Mouse (Mus musculus) neural tube, embryonic 12.5 days (tissue): ENCODE data around the gene Zswim7. TPM values are rescaled to one million over a fixed set of nuclear protein-coding genes. Genes with fewer than 3 reads are reported as not detected.
A peak's percentile ranks its signal among the peaks of the same experiment; 100 is the strongest.
"Not testable (repeated sequence)": the region's sequence is repeated elsewhere in the genome, so short reads cannot be mapped to it uniquely, and the experiment has no call there.

ENCODE experiments used
- ATAC-seq: fragments of 200-750 bp; cut with Nextera tagmentation; 2 replicates; pipeline ENCODE4 v1.8.0; 2017; ENCODE audit warnings: low read depth, mild to moderate bottlenecking, moderate TSS enrichment, moderate library complexity; ENCODE audit not compliant: low FRiP score
- H3K27ac ChIP-seq: fragments of 300-500 bp; sonication (generic); 2 replicates; pipeline ENCODE4 v1.5.1; 2016
- H3K27me3 ChIP-seq: fragments of 300-500 bp; sonication (generic); replicated peaks from 2 replicates; pipeline ENCODE4 v1.6.1; 2016; ENCODE audit warnings: mild to moderate bottlenecking
- H3K36me3 ChIP-seq: fragments of 300-500 bp; sonication (generic); 2 replicates; pipeline ENCODE4 v1.6.1; 2016; ENCODE audit warnings: mild to moderate bottlenecking
- H3K4me1 ChIP-seq: fragments of 300-500 bp; sonication (generic); 2 replicates; pipeline ENCODE4 v1.6.1; 2016
- H3K4me2 ChIP-seq: fragments of 300-500 bp; sonication (generic); replicated peaks from 2 replicates; pipeline ENCODE4 v1.6.1; 2016; ENCODE audit warnings: mild to moderate bottlenecking
- H3K4me3 ChIP-seq: fragments of 300-500 bp; sonication (generic); 2 replicates; pipeline ENCODE4 v1.5.1; 2016
- H3K9ac ChIP-seq: fragments of 300-500 bp; sonication (generic); 2 replicates; pipeline ENCODE4 v1.6.1; 2016; ENCODE audit warnings: mild to moderate bottlenecking
- H3K9me3 ChIP-seq: fragments of 300-500 bp; sonication (generic); 2 replicates; pipeline ENCODE4 v1.6.1; 2016; ENCODE audit warnings: mild to moderate bottlenecking
- WGBS: fragments of 180-500 bp; shearing (Covaris S2); methylation state at CpG from one replicate; pipeline ENCODE4 v1.1.7; 2016; 5-methylcytosine and 5-hydroxymethylcytosine counted together
- polyA plus RNA-seq: library from polyadenylated mRNA; unstranded; fragments of >200 nt; fragmentation: Nextera tagmentation; extraction: Ambion mirVana; gene quantifications from 2 replicates; pipeline ENCODE4 v1.2.1, GENCODE M21; 2016

Gene Zswim7
- 17.3 and 17.9 TPM in 2 replicates for polyA plus RNA-seq

- Histone ChIP-seq H3K36me3 (peaks cover 14% of the 10 kb centered on the region; the same call in 1 of the 2 replicates), H3K4me1 (peaks cover 4% of the 10 kb centered on the region), H3K9ac (peak within 1 kb of the TSS; percentile 87), H3K27ac (peak within 1 kb of the TSS; percentile 74), H3K27me3 (no peaks in the 10 kb centered on the region), H3K4me3 (peak within 1 kb of the TSS; percentile 96), H3K4me2 (peak within 1 kb of the TSS; percentile 81), H3K9me3 (no peaks in the 10 kb centered on the region)
- under 1% methylated on average over 68 of the region's 68 CpGs for WGBS
- peak; percentile 95 for ATAC-seq
Measured at GRCm38 (mm10) chr11:62280675-62281600, at the start of gene Zswim7, which contains the start of gene Ttc19. Gene Zswim7, minus strand, starts transcription at chr11:62281375. Gene Ttc19, plus strand, starts transcription at chr11:62281473.

DNA sequence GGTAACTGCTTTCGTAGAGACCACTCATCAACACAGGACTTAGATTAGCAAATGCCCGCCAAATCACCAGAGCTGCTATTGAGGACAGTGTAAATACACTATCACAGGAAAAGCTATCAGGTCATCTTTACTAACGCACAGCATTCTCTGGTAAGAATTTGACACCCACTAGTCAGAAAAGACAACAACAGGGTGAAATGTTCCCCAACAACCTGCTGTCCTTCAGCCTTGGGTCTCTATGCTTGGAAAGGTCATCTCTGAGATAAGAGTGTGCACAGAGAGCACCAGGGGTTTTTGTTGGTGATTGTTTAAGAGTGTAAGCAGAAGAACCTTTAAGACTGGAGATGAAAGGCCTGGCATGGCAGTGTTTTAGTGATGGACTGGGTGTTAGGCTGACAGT lies 42.5 kb upstream of the Zswim7 start:
- H3K9ac ChIP-seq, result no peak overlapping the region
- WGBS, result 92% methylated on average over 3 of the region's 3 CpGs
- no peaks in the 10 kb centered on the region for H3K4me1 ChIP-seq
- ATAC-seq, result no peak
- H3K27ac ChIP-seq, result no peak overlapping the region
- H3K27me3 ChIP-seq, result no peaks in the 10 kb centered on the region
- no peak overlapping the region for H3K4me2 ChIP-seq
- H3K4me3 ChIP-seq, result no peak overlapping the region
- H3K36me3 ChIP-seq, result peaks cover 78% of the 10 kb centered on the region
- H3K9me3 ChIP-seq, result no peaks in the 10 kb centered on the region

GRCm38 (mm10) chr11:62320097-62320496 lies 38.9 kb upstream of the Zswim7 start:
- Histone ChIP-seq H3K27me3 (no peaks in the 10 kb centered on the region), H3K4me3 (no peak overlapping the region), H3K36me3 (peaks cover 83% of the 10 kb centered on the region), H3K4me1 (no peaks in the 10 kb centered on the region), H3K27ac (no peak overlapping the region), H3K4me2 (no peak overlapping the region), H3K9me3 (no peaks in the 10 kb centered on the region), H3K9ac (no peak overlapping the region)
- WGBS, result 88% methylated on average over 3 of the region's 3 CpGs
- ATAC-seq, result no peak

- H3K27ac ChIP-seq, result no peak overlapping the region
- 88% methylated on average over 11 of the region's 11 CpGs for WGBS
- H3K9ac ChIP-seq, result no peak overlapping the region
- H3K4me2 ChIP-seq, result no peak overlapping the region
- no peaks in the 10 kb centered on the region for H3K9me3 ChIP-seq
- peaks cover 91% of the 10 kb centered on the region for H3K36me3 ChIP-seq
- H3K4me1 ChIP-seq, result no peaks in the 10 kb centered on the region
- H3K4me3 ChIP-seq, result no peak overlapping the region
- ATAC-seq, result no peak
- no peaks in the 10 kb centered on the region for H3K27me3 ChIP-seq
Measured at GRCm38 (mm10) chr11:62317746-62318145, 36.6 kb upstream of the Zswim7 start.

DNA sequence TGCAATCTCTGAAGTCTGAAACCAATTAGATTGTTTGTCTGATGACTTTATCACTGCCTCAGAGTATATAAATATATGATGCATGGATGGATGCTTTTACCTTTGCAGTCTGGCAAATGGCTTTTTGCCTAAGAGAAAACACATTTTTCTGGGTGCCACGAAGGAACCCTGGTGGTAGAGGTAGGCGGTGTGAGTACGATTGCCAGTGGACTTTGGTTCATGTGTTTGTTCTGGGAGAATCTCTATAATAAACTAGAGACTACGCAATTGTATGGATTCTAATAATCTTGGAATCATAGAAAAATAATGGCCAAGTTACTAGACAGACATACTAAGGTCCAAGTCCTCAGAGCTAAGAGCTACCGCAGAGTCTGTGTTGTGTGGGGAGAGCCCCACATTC lies 33.8 kb upstream of the Zswim7 start:
- Histone ChIP-seq H3K9ac (no peak overlapping the region), H3K36me3 (peaks cover 83% of the 10 kb centered on the region), H3K4me3 (no peak overlapping the region), H3K4me1 (no peaks in the 10 kb centered on the region), H3K9me3 (no peaks in the 10 kb centered on the region), H3K4me2 (no peak overlapping the region), H3K27me3 (no peaks in the 10 kb centered on the region), H3K27ac (no peak overlapping the region)
- WGBS, result 95% methylated on average over 5 of the region's 5 CpGs
- ATAC-seq, result no peak

DNA sequence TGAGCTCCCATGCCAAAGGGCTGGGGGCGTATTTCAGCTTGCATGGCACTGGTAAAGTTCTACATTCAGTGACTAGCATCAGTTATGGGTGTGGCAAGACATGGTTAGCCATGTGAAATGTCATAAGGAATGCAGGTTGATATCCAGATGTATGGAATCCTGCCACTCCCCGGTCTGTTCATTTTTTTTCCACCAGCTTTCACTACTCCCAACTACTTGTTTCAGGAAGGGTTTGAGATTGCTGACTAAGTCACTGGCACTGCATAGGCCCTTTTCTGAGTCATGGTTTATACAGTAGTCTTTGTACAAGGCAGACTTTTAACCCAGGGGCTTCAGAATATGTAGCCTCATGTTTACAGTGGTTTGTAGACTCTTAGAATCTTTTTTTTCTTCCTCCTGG lies 28.1 kb upstream of the Zswim7 start:
- Histone ChIP-seq H3K4me2 (no peak overlapping the region), H3K27ac (no peak overlapping the region), H3K9me3 (no peaks in the 10 kb centered on the region), H3K4me3 (no peak overlapping the region), H3K27me3 (no peaks in the 10 kb centered on the region), H3K4me1 (no peaks in the 10 kb centered on the region), H3K36me3 (peaks cover 56% of the 10 kb centered on the region), H3K9ac (no peak overlapping the region)
- WGBS, result 98% methylated on average over 2 of the region's 2 CpGs
- no peak for ATAC-seq

DNA sequence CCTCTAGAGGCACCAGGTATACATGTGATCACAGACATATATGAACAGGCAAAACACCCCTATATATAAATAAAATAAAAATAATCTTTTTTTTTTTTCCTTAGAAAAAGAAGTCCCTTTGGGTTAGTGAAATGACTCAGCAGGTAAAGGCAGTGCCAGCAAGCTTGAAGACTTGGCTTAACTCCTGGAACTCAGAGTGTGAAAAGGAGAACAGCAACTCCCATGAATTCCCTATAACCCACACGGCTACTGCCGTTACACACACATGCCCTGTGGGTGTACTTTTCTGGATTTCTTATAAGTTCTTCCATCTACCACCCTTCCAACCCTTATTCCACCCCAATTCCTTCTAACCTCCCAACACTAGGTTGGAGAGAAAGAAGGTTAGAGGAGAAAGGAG lies 24.7 kb upstream of the Zswim7 start:
- Histone ChIP-seq H3K36me3 (peaks cover 28% of the 10 kb centered on the region), H3K4me2 (no peak overlapping the region), H3K4me3 (no peak overlapping the region), H3K27ac (no peak overlapping the region), H3K9ac (no peak overlapping the region), H3K4me1 (peaks cover 6% of the 10 kb centered on the region; the same call in 1 of the 2 replicates), H3K27me3 (no peaks in the 10 kb centered on the region), H3K9me3 (no peaks in the 10 kb centered on the region)
- 96% methylated on average over 2 of the region's 2 CpGs for WGBS
- ATAC-seq, result no peak

GRCm38 (mm10) chr11:62298883-62299282 lies 17.7 kb upstream of the Zswim7 start:
- no peak for ATAC-seq
- Histone ChIP-seq H3K4me3 (no peak overlapping the region), H3K4me2 (no peak overlapping the region), H3K27me3 (no peaks in the 10 kb centered on the region), H3K9me3 (no peaks in the 10 kb centered on the region), H3K4me1 (peaks cover 6% of the 10 kb centered on the region; the same call in 1 of the 2 replicates), H3K27ac (no peak overlapping the region), H3K9ac (no peak overlapping the region), H3K36me3 (peaks cover 26% of the 10 kb centered on the region; the same call in 1 of the 2 replicates)
- 86% methylated on average over 6 of the region's 6 CpGs for WGBS

GRCm38 (mm10) chr11:62294121-62294520 lies 12.9 kb upstream of the Zswim7 start:
- peaks cover 40% of the 10 kb centered on the region for H3K36me3 ChIP-seq

GRCm38 (mm10) chr11:62287700-62288099 lies 6.5 kb upstream of the Zswim7 start:
- H3K36me3 ChIP-seq, result peaks cover 49% of the 10 kb centered on the region
- WGBS, result 84% methylated on average over 1 of the region's 1 CpGs

More at GRCm38 (mm10) chr11:62294121-62294520, 12.9 kb upstream of the Zswim7 start:
- H3K27me3 ChIP-seq, result no peaks in the 10 kb centered on the region
- WGBS, result 84% methylated on average over 2 of the region's 2 CpGs
- no peak overlapping the region for H3K27ac ChIP-seq
- no peak overlapping the region for H3K4me3 ChIP-seq
- no peaks in the 10 kb centered on the region for H3K9me3 ChIP-seq
- H3K4me1 ChIP-seq, result no peaks in the 10 kb centered on the region
- H3K4me2 ChIP-seq, result no peak overlapping the region
- no peak for ATAC-seq
- H3K9ac ChIP-seq, result no peak overlapping the region

GRCm38 (mm10) chr11:62285020-62285419 lies 3.8 kb upstream of the Zswim7 start:
- no peak overlapping the region for H3K27ac ChIP-seq
- H3K9me3 ChIP-seq, result no peaks in the 10 kb centered on the region
- no peak overlapping the region for H3K4me3 ChIP-seq
- no peak for ATAC-seq
- peaks cover 41% of the 10 kb centered on the region for H3K36me3 ChIP-seq
- H3K27me3 ChIP-seq, result no peaks in the 10 kb centered on the region
- H3K4me2 ChIP-seq, result no peak overlapping the region
- peaks cover 4% of the 10 kb centered on the region for H3K4me1 ChIP-seq
- H3K9ac ChIP-seq, result no peak overlapping the region
- WGBS, result 86% methylated on average over 8 of the region's 8 CpGs

More at GRCm38 (mm10) chr11:62287700-62288099, 6.5 kb upstream of the Zswim7 start:
- H3K27me3 ChIP-seq, result no peaks in the 10 kb centered on the region
- H3K4me1 ChIP-seq, result no peaks in the 10 kb centered on the region
- ATAC-seq, result no peak
- H3K9ac ChIP-seq, result no peak overlapping the region
- no peak overlapping the region for H3K27ac ChIP-seq
- H3K4me3 ChIP-seq, result no peak overlapping the region
- no peak overlapping the region for H3K4me2 ChIP-seq
- H3K9me3 ChIP-seq, result no peaks in the 10 kb centered on the region

- H3K9ac ChIP-seq, ATAC-seq, H3K9me3 ChIP-seq, H3K27me3 ChIP-seq, H3K4me3 ChIP-seq, H3K27ac ChIP-seq, H3K4me2 ChIP-seq, H3K4me1 ChIP-seq: not testable (repeated sequence)
- WGBS, result 86% methylated on average over 3 of the region's 3 CpGs
- peaks cover 35% of the 10 kb centered on the region for H3K36me3 ChIP-seq
Measured at GRCm38 (mm10) chr11:62284020-62284419, 2.8 kb upstream of the Zswim7 start.
